Mouse (Mus musculus) layer of hippocampus, adult 8-10 months (tissue): ENCODE data around the gene Psmd11. TPM values are rescaled to one million over a fixed set of nuclear protein-coding genes. Genes with fewer than 3 reads are reported as not detected.
"Not testable (repeated sequence)": the region's sequence is repeated elsewhere in the genome, so short reads cannot be mapped to it uniquely, and the experiment has no call there.

ENCODE experiments used
- DNase-seq, 2 experiments: peaks; one replicate each; pipeline ENCODE4 v3.0.0; 2022; ENCODE audit warnings: low spot score in 2 of 2
- total RNA-seq, 4 experiments: library from RNA; stranded (reverse); gene quantifications; 2 replicates each; pipeline ENCODE4 v1.2.4; 2022

The Psmd11 gene
- total RNA-seq, 4 experiments from 2014 or later, result 105 to 116 (median 107) TPM

DNA sequence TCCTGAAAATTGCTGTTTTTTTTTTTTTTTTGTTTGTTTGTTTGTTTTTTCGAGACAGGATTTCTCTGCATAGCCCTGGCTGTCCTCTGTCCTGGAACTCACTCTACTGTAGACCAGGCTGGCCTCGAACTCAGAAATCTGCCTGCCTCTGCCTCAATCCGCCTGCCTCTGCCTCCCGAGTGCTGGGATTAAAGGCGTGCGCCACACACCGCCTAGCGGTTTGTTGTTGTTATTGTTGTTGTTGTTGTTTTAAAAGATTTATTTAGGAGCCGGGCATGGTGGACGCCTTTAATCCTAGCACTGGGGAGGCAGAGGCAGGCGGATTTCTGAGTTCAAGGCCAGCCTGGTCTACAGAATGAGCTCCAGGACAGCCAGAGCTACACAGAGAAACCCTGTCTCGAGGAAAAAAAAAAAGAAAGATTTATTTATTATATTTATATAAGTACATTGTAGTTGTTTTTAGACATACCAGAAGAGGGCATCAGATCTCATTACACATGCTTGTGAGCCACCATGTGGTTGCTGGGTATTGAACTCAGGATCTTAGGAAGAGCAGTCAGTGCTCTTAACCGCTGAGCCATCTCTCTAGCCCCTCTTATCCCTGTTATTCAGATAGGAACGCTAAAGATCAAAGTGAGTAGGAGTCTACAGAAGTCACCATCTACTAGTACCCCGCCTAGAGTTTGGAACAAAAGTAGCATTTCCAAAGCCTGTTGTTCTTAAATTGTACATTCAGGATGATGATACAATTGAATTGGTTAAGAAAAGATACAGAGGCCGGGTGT lies 2.2 kb upstream of the Psmd11 start:
- DNase-seq, result not testable (repeated sequence)

DNA sequence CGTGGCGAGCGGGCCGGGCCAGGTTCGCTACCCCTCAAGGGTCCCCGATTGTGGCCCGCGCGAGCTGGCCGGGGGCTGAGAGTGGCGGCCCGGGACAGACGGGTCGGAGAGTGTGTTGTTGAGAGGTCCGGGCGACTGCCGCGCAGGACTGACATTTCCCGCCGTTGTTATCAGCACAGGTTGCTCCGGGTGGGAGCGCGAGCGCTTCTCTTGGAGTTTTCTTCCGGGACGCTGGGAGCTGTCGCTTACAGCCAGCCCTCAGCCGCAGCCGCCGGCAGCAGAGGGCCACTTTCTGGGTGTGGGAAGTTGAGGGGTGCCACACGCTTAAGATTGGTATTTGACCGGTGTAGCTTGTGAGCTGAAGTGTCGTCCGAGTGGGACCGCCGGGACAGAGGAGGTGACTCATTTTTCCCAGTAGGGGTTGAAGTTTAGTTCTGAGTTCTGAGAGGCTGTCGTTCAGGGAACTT lies 627 bp downstream of the Psmd11 start:
- peak in 1 of 2 experiments; percentile 12 for DNase-seq

DNA sequence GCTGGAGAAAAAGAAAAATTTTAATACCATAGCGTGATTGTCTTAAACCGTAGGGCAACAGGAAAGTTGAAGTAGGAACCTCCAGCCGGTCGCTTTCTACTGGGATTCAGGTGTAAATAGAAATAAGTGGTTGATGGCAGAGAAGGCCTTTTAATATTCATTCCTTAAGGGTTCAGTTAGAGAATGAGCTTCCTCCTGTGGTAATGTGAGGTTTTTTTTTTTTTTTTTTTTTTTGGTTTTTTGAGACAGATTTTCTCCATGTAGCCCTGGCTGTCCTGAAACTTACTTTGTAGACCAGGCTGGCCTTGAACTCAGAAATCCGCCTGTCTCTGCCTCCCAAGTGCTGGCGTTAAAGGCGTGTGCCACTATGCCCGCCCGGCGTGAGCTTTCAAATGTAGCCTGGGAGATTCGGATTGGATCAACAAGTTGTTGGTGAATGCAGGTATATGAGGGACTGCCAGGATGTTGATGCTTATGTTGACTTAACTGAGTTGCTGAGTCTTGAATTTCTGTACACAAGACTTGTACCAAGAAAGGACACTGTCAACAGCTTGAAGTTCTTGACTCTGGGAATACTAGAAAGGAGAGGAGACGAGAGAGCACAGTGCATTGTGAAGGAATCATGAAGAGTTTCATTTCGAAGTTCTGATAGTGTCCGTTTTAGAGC lies 1.2 kb downstream of the Psmd11 start:
- DNase-seq, result no peak

DNA sequence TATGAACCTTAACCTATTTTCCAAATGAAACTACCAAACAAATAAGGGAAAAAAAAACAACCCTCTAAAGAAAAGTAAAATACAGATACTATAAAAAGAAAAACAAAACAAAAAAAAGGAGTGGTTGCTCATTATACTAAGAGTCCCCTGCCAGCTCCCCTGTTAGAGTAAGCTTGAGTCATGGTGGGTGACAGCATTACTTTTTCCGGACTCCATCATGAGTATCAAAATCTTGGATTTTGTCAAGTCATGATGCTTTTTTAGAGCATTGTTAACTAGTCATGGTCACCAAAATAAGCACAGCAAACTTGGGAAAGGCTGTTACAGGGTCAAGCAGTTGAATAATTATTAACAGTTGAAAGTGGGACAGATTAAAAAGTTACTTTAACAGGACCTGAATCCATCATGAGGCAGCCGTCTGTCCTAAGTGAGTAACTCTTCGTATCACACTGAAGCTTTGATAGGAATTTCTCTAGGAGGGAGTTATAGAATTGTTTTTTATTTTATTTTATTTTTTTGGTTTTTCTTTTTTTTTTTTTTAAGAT lies 2.0 kb downstream of the Psmd11 start:
- DNase-seq, result no peak

DNA sequence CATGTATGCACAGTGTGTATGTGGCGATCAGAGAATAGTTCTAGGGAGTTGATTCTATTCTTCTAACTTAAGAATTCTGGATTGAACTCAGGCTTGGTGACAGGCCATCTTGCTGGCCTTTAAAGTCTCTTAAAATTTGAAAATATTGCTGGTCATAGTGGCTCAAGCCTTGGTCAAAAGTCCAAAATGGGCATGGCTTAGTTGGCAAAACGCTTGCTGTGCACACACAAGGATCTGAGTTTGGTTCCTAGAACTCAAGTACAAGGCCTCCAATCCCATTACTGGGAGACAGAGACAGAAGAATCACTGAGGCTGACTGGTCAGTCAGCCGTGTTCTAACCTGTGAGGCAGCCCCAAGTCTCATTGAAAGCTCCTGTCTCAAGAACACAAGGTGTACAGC lies 18.5 kb downstream of the Psmd11 start:
- DNase-seq, result no peak

DNA sequence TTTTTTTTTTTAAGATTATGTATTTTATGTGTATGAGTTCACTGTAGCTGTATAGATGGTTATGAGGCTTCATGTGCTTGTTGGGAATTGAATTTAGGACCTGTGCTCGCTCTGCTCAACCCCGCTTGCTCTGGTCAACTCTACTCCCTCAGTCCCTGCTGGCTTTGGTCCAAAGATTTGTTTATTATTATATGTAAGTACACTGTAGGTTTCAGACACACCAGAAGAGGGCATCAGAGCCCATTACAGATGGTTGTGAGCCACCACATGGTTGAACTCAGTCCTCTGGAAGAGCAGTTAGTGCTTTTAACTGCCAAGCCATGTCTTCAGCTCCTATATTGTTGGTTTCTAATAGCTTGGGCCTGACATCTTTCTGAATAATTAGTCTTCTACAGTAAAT lies 21.4 kb downstream of the Psmd11 start:
- DNase-seq, result no peak

DNA sequence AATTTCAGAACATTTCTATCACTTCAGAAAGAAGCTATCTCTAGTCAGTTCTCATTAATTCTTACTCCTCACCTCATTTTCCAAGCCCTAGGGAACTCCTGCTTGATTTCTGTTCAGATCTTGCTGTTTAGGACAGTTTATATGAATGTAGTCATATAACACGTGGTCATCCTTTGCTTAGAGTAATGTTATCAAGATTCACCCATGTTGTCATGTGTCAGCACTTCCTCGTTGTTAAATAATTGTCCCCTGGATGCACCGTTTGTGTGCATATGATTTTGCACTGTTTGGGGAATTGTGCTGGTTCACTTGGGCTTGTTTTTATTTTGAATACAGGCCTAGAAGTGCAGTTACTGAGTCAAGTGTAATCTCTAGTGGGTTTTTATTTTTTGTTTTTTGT lies 23.8 kb downstream of the Psmd11 start:
- DNase-seq, result no peak

DNA sequence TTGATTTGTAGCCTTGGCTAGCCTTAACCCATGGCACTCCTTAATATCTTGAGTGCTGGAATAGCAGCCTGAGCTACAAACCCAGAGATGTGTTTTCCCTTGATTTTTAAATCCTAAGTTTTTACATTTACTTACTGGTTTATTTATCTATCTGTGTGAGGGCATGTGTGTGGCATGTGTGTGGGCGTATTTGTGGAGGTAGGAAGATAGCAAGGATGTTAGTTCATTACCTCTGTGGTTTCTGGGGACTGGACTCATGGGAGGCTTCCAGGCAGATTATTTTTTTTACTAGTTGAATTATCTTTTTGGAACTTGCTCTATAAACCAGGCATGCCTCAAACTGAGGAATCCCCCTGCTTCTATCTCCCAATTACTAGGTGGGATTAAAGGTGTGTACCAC lies 24.8 kb downstream of the Psmd11 start:
- DNase-seq, result no peak

DNA sequence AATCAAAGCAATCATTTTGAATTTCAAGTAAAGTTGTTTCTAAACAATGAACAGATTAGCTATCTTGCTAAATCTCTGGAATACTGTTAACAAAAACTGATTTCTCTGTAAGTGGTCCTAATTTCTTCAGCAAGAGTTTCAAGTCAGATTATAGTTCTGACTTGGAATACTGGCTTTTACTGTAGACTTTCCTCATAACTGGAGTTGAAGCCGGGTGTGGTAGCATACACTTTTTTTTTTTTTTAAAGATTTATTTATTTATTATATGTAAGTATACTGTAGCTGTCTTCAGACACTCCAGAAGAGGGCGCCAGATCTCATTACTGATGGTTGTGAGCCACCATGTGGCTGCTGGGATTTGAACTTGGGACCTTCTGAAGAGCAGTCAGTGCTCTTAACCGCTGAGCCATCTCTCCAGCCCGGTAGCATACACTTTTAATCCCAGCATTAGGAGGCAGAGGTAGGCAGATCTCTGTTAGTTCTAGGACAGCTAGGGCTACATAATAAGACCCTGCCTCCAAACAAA lies 35.3 kb downstream of the Psmd11 start:
- DNase-seq, result not testable (repeated sequence)

DNA sequence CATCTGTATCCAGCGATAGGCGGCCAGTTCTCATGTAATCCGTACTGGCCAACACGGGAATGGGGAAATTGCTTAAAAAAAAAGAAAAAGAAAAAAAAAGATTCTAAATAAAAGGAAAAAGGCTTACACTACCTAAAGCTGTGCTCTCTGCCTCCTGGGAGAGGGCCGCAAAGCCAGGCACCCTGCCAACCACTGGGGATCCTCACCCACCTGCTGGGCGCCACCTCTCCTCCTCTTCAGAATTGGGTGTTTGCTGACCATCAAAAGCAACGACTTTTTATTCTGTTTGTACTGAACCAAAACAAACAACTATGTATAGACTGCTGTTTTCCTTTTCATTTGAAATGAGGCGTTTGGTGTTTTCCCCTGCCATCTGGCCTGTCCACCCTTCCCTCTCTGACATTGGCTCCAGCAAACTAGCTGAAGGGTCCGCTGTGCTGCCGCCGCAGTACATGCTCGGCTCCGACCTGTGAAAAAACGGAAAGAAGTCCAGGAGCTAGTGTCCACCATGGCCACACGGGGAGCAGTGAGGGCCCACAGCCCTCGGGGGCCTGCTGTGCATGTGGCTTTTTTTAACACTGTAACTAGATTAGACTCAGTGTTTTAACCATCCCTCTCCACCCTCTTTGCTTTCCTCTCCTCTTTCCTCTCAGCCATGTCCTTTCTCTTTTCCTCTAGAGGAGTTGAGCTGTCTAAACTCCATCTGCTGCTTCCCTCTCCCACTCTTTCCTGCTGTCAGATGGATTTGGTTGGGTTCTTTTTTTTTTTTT lies 43.6 kb downstream of the Psmd11 start:
- DNase-seq, result no peak

DNA sequence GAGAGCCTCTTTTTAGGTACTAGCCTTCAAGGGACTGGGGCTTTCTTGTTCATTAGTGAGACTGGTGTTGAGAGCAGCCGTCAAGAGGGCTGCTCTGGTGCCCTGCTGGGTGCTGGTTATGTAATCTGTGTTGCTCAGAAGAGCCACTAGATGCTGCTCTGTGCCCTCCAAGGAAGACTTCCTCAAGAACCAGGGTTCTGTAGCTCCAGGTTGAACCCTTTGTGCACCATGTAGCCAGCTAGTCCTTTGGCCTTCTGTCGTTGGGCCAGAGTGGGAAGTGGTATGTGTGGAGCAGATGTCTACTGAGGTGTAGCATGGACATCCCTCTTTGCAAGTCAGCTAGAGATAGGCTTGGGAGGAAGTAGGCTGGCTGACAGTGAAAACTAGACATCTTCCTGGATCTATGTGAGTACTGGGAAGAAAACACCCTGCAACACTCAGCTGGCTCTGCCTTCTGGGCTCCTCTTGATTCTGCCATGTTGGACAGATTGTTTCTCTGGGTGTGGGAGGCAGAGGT lies 45.8 kb downstream of the Psmd11 start:
- peak in 1 of 2 experiments; percentile 56 for DNase-seq

DNA sequence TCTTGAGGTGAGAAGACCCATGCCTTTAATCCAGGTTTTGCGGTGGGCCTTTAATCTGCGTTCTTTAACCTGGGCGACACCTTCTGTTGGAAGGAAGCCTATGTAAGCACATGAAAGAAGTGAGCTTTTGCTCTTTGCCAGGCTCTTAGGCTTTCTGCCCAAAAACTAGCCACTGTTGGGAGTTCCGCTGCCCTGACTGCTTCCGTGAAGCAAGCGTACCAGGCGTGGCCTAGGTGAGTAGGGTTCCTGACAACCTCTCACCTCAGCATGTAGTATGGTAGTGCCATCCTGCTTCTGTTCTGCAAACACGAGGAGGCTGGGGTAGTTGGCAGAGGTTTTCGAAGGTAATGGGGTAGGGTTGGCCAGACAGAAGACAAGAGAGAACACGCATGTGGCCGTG lies 46.4 kb downstream of the Psmd11 start:
- no peak for DNase-seq

DNA sequence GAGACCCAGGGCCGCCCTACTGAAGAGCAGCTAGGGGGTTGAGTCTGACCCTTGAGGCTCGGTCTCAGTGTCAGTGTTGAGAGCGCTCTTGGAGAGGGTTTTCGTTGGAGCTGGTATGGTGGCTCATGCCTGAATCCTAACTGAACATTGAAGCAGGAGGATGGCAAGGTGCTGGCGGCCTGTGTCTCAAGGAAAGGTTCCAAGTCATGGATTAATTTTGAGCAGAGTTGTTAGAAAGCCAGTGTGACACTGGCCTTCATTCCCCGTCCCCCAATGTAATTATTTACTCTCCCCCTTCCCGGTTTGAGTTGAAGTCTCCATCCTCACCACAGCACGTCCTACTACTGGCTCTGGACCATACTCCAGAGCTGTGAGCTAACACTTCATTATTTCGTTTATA lies 47.1 kb downstream of the Psmd11 start:
- DNase-seq, result no peak

DNA sequence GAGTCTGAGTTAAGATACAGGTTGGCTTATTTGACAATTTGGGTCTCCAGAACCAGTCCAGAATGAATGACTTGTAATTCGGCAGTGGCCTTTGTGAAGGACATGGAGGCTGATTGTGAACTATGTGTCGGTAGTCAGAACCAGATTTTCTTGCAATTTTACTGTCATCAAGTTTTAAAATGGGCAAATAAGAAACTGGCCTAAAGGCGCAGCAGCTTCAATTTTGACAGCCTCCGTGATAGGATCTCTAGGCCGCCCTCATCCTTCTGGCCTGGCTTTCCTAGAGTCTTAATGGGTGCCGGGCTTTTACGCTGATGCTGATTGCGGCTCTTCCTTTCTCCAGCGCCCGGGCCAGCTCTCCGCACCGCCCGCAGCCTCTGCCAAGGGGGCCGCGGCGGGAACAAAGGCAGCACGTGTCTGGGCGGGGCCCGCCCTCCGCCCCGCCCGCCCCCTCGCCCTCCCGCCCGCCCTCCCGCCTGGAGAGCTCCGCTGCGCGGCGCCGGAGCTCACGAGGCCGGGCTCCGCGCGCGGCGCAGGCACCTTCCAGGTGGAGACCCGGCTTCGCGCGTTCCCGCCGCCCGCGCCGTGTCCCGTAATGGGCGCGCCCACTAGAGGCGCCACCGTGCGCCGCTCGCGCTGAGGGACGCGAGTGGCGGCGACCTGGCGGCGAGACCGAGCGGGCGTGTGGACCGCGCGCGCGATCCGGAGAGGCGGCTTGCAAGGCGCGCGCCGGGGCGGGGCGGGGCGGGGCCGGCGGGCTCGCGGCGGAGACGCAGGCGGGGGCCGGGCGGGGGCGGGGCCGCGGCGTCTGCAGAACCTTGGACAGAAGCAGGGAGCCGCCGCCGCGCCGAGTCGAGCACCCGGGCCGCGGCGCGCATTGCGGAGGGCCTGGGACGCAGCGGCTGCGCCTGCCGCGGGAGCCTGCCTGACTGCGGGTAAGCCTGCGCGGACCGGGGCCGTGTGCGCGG lies 48.1 kb downstream of the Psmd11 start, which contains the start of gene Cdk5r1:
Gene Cdk5r1 (plus strand): TSS at position 802 of the 968 bp plus-strand sequence.
- peak in 1 of 2 experiments; percentile 88 for DNase-seq

DNA sequence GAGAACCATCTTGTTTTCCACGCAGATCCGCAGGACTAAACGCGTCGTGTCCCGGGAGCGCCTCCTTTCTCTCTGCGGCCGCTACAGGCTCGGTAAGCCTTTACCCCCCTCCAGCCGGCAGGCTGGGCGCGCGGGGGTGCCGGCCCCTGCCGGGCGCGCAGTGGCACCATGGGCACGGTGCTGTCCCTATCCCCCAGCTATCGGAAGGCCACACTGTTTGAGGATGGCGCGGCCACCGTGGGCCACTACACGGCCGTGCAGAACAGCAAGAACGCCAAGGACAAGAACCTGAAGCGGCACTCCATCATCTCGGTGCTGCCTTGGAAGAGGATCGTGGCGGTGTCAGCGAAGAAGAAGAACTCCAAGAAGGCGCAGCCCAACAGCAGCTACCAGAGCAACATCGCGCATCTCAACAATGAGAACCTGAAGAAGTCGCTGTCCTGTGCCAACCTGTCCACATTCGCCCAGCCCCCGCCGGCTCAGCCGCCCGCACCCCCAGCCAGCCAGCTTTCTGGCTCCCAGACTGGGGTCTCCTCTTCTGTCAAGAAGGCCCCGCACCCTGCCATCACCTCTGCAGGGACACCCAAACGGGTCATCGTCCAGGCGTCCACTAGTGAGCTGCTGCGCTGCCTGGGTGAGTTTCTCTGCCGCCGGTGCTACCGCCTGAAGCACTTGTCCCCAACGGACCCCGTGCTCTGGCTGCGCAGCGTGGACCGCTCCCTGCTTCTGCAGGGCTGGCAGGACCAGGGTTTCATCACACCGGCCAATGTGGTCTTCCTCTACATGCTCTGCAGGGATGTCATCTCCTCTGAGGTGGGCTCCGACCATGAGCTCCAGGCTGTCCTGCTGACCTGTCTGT lies 49.2 kb downstream of the Psmd11 start:
- DNase-seq, result no peak

DNA sequence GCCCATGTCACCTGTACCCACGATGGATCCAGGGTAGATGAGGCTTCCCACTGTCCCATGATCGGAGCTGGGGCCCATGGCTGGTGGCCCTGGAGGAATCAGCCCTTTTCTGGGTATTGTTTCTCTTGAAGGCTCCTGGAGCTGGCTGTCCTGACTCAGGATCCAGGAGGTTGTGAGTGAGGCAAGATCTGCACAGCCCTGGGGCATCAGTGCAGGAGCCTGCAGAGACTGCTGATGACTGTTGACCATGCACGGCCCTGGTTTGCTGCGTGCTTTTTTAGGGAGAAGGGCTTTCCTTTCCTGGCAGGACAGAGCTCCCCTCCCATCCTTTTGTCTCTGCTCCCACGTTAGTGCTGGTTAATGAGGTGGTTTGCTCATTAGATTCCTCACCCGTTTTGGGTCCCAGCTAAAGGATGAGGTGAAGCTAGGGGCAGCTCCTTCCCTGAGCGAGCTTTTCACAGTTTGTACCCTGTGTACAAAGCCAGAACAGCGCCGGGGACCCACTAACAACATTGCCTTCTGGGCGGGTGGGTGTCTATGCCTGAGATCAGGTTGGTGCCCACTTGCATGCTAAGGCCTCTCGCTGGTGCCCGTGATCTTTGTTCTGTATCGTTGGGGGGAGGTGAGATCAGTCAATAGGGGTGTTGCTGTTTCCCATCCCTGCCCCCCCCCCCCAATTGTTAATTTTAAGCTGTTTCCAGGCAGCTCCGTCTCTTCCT lies 50.4 kb downstream of the Psmd11 start:
- no peak for DNase-seq

DNA sequence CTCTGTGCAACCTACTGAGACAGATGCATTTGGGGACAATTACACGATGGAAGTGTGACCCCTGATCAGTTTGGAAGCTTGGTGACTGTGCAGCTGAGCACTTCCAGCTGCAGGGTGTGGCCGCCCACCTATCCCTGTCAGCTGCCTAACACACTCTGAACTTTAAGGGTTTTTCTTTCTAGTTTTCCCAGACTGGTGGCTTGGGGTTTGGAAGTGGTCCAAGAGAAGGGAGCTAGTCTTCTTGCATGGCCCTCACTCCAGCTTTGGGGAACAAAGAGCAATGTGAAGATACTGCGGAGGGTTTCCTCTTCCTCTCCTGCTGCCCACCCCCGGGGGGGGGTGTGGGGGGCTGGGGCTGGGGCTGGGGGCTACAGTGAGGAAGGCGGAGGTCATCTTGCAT lies 51.0 kb downstream of the Psmd11 start:
- DNase-seq, result no peak
